Mouse (Mus musculus) bone marrow, adult 2 months (tissue): Measurements from ENCODE around the gene Gnai3.

Experiments used
- CTCF ChIP-seq: fragments of 200-500 bp; IDR thresholded peaks from 2 replicates; pipeline ENCODE4 v1.5.1; 2011; ENCODE audit warnings: low read length, control low read depth; ENCODE audit not compliant: control insufficient read depth, insufficient read depth
- POLR2A ChIP-seq: fragments of 200-500 bp; IDR thresholded peaks from 2 replicates; pipeline ENCODE4 v1.6.1; 2011; ENCODE audit warnings: low read depth, mild to moderate bottlenecking, control low read depth, low read length, borderline replicate concordance; ENCODE audit not compliant: control insufficient read depth

GRCm38 (mm10) chr3:108112246-108112645 is 33.7 kb downstream of the Gnai3 start:
- no peak for TF ChIP-seq CTCF
- TF ChIP-seq POLR2A: no peak
